Mouse (Mus musculus) liver (tissue): ENCODE results near the gene Pard3b.

Experiments used
- DNase-seq: peaks from one replicate; pipeline ENCODE4 v3.0.0-alpha.2; 2020; ENCODE audit warnings: mixed read lengths

Gene Pard3b

GRCm38 (mm10) chr1:62087464-62087863 is 448.8 kb downstream of the Pard3b start:
- no peak for DNase-seq

DNA sequence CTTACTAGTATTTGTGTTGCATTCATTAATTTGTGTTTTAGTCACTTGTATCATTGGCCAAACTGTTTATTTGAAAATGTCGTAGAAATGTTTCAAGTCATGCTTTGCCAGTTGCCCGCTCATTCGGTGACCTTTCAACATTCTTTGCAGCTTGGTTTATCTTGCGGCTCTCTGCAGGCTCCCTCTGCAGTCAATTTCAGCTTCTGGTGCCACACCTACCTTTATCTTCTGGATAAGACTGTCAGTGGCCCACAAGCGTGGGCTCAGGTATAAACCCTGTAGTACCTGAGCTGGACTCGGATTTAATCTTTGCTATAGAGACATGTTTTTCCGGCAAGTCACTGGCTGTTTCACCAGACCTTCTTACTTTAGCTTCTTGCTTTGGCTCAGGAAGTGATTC is 456.3 kb downstream of the Pard3b start:
- DNase-seq = no peak

- DNase-seq = no peak
These were observed 483.8 kb downstream of the Pard3b start for GRCm38 (mm10) chr1:62122426-62122825.

GRCm38 (mm10) chr1:62129186-62129585 is 490.6 kb downstream of the Pard3b start:
- DNase-seq = no peak

GRCm38 (mm10) chr1:62148134-62148533 is 509.5 kb downstream of the Pard3b start:
- no peak for DNase-seq

DNA sequence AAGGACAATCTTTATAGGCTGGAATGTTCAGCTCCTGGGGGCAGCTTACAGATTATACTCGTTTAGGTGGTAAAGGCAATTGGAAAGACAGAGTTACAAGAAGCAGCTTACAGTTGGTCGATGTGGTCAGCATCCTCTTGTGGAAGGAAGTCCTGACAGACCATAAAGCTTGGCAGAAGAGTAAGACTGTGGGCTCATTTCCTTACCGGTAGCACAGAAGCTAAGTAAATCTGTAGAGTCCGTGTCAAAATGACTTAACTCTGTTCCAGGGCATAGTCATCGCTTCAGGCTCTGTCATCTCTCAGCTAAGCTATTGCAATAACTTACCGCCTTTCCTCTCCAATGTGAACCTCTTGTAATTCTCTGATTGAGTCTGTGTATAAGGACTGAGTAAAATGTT is 510.2 kb downstream of the Pard3b start:
- no peak for DNase-seq

- DNase-seq = no peak
These were observed 517.3 kb downstream of the Pard3b start for GRCm38 (mm10) chr1:62155970-62156369.

DNA sequence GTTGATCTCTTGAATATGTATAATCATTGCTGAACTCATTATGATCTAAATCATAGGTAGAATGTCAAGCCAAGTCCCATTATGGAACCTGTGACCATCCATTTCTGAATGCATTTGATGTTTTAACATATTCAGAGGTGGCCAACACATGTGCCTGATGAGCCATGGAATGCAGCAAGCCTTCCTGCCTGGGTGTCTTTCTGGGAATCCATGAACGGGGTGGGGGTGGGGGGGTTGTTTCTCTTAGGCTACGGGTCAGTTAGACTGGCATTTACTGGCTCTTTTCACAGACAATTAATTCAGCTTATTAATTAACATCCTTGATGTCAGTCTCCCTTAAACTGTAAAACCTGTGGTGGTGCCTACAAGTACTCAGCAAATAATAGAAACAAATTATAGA is 521.0 kb downstream of the Pard3b start:
- DNase-seq = no peak

- no peak for DNase-seq
These were observed 536.5 kb downstream of the Pard3b start for GRCm38 (mm10) chr1:62175013-62175640.

GRCm38 (mm10) chr1:62181638-62182037 is 543.0 kb downstream of the Pard3b start:
- peak; percentile 53 for DNase-seq

DNA sequence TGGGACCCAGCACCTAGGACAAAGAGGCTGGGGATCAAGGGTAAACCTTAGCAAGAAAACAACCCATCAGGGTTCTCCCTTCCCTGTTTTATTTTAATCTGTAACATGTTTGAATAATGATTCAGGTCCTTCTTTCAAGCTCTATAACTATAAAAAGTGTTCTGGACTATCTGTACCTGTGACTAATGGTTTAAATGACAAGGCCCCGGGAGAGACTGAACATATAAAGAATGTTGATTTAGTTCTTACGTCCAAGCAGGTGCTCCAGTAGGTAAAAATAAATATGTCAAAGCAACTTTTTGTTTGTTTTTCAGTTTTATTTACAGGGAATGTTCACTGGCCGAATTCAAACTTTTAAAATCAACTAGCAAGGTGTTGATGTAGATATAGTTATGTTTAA is 544.0 kb downstream of the Pard3b start:
- DNase-seq = no peak

- DNase-seq = no peak
These were observed 552.2 kb downstream of the Pard3b start for GRCm38 (mm10) chr1:62190786-62191185.

- DNase-seq = no peak
These were observed 558.9 kb downstream of the Pard3b start for GRCm38 (mm10) chr1:62197515-62197914.

GRCm38 (mm10) chr1:62200919-62201318 is 562.3 kb downstream of the Pard3b start:
- no peak for DNase-seq

DNA sequence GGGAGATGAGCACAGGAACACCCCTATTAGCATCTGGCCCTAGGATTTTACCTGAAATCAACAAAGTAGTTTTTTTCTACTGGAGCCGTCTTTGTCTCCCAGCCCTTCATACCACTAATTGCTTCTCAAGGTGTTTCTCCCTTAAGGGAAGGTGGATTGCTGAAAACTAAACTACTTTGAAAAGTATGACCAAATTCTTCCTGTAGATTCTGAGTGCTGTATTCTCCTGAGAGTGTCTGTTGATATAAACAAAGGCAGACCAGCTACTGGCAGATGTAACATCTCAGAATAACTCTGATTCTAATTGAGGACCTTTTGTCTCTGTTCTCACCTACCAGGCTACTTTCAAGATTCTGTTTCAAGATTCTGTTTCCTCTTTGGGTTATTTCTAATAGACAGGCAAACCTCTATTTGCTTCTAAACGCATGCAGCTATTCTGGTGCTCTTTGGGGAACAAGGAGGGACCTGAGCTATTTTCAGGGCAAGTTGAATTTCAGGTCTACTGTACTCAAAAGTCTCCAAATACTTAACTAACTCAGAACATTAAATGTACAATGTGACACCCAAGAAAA is 563.1 kb downstream of the Pard3b start:
- no peak for DNase-seq

GRCm38 (mm10) chr1:62213285-62213684 is 574.7 kb downstream of the Pard3b start:
- no peak for DNase-seq

GRCm38 (mm10) chr1:62215842-62216241 is 577.2 kb downstream of the Pard3b start:
- DNase-seq = no peak

GRCm38 (mm10) chr1:62216568-62216967 is 577.9 kb downstream of the Pard3b start:
- no peak for DNase-seq

GRCm38 (mm10) chr1:62229129-62229528 is 590.5 kb downstream of the Pard3b start:
- DNase-seq = no peak

DNA sequence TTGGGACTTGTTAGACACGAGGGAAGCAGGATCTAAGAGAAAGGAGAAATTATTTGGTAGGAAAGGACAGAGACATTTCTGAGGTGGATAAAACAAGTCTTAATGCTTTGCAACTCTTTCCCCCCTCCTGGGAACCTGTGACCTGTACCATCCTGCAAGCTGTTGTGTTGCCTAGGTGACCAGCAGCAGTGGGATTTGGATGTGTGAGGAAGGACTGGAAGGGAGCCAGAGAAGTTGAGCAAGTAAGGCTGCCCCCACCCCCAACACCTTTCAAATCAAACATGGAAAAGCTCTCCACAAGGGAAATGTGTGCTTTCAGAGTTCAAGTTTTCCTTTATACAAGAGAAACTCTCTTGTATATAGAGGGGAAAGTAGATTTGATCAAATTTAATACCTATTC is 595.4 kb downstream of the Pard3b start:
- DNase-seq = peak; percentile 4

DNA sequence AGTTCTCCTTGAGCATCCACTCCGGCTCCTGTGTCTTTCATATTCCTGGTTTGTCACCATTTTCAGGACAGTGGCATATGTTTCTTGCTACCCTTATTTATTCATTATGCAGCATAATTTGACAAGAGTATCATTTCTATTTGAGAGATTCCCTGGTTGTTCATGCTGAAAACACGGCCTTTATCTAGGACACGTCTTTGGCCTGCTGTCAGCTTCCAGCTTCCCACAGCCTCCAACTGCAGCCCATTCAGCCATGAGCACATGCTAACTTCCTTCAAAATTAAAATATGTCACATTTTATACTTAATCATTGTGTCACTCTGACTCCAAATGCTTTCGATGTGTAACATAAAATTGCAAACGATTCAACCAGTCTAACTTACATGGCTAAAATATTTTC is 596.5 kb downstream of the Pard3b start:
- DNase-seq = no peak

DNA sequence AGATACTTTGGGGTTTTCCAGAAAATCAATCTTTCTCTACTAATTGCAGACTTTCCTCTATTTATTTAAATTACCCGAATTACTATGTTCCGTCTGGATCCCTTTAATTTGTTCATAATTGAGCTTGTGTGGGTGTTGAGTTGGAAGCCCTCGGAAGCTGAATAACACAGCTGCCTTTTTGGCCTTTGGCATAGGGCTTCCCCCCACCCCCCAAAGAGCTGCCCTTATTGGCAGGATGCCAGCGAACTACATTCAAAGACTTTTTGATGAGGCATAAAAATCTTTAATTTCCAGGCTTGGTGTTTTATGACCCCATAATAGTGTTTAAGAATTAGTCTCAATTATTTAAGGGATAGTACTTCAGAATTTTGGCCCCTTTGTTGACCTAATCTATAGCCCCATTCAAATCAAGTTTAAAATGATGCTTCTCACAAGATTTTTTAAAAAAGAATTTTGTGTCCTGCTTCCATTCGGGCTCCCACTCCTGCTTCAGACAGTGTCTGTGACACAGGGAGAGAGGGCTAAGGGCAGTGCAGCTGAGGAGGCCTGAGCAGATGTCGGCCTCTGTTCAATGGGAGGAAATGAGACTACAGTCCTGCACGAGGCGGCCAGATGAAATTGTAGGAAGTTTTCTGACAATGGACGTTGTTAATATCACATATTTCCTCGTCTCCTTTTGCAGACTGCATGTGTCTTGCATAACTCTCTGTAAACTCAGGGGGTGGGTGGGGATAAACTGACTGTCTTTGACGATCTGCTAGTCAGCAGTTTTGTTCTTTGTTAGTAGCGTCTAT is 605.8 kb downstream of the Pard3b start:
- peak; percentile 6 for DNase-seq

DNA sequence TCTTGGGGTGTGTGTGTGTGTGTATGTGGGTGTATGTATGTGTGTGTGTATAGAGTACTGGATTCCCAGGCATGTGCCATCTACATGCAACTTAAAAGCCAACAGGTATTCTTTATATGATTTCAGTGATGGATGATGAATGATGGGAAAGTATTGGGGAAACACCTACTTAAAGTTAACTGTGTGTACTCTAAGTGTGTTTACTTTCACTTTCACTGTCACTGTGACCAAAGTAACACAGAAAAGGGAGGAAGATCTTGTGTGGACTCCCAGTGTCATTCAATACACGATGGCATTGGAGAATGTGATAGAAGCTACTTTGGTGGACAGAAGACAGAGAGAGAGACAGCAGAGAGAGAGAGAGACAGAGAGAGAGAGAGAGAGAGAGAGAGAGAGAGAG is 613.8 kb downstream of the Pard3b start:
- DNase-seq = no peak

- DNase-seq = no peak
These were observed 615.7 kb downstream of the Pard3b start for GRCm38 (mm10) chr1:62254316-62254715.
